Mouse (Mus musculus) embryonic fibroblast, embryonic 13.5 days (primary cell): ENCODE data around the gene Aarsd1. TPM values are rescaled to one million over a fixed set of nuclear protein-coding genes. Genes with fewer than 3 reads are reported as not detected.

Source experiments
- H3K27ac ChIP-seq: 2 replicates; pipeline ENCODE4 v1.5.1; 2012; ENCODE audit warnings: low read length, control low read depth, inconsistent platforms; ENCODE audit not compliant: insufficient read depth
- H3K4me1 ChIP-seq: 2 replicates; pipeline ENCODE4 v1.6.1; 2011; ENCODE audit warnings: low read length; ENCODE audit not compliant: control insufficient read depth, insufficient read depth
- H3K4me3 ChIP-seq: 2 replicates; pipeline ENCODE4 v1.5.1; 2011; ENCODE audit warnings: mild to moderate bottlenecking, control low read depth, low read length; ENCODE audit not compliant: insufficient read depth
- CTCF ChIP-seq: IDR thresholded peaks from 2 replicates; pipeline ENCODE4 v1.5.1; 2011; ENCODE audit warnings: mild to moderate bottlenecking, control low read depth, low read length, moderate library complexity, borderline replicate concordance; ENCODE audit not compliant: insufficient read depth
- POLR2A ChIP-seq: IDR thresholded peaks from 2 replicates; pipeline ENCODE4 v1.6.1; 2011; ENCODE audit warnings: low read depth, mild to moderate bottlenecking, control low read depth, low read length, moderate library complexity
- polyA plus RNA-seq: library from polyadenylated mRNA; stranded (reverse); fragments of >200 nt; gene quantifications from 2 replicates; pipeline ENCODE4 v1.2.4, GENCODE M21; 2011; ENCODE audit warnings: low read depth; ENCODE audit not compliant: missing spikeins, insufficient read length

Aarsd1 gene
- polyA plus RNA-seq, 1 experiment: 11.3 TPM

DNA sequence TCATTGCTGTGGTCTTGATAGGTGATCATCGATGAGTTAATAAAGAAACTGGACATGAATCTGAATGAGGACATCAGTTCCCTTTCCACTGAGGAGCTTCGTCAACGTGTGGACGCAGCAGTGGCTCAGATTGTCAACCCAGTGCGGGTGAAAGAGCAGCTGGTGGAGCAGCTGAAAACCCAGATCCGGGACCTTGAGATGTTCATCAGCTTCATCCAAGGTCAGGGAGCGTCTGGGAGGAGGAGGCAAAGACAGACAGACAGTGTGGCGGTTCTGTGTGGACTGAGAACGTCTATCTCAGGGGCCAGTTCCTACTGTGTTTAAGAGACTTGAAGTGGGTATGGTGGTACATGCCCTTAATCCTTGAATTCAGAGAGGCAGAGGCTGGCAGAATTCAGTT is 13.9 kb upstream of the Aarsd1 start:
- Histone ChIP-seq H3K4me3 (no peak overlapping the region), H3K27ac (no peak overlapping the region), H3K4me1 (no peaks in the 10 kb centered on the region)
- no peak for TF ChIP-seq CTCF
- TF ChIP-seq POLR2A: no peak

DNA sequence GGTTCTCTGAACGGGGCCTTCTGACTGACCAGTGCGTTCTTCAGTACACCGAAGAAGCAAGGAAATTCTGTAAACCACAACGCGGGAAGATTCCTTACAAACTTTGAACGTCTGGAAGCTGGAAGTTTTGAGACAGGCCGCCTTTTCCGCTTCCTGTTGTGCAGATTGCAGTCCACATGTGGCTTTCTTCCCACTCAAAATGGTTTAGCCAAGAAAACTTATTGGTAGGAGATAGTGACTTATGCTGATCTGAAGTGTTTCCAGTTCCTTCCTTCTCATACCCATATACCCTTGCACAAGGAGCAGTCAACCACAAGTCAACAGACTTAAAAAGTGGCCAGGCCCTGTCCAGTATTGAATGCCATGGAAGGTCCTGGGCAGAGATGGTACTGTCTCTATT is 8.8 kb upstream of the Aarsd1 start:
- TF ChIP-seq POLR2A (no peak), CTCF (no peak)
- Histone ChIP-seq H3K4me1 (peaks cover 2% of the 10 kb centered on the region; the same call in 1 of the 2 replicates), H3K27ac (no peak overlapping the region), H3K4me3 (peak overlapping the region; percentile 81)

DNA sequence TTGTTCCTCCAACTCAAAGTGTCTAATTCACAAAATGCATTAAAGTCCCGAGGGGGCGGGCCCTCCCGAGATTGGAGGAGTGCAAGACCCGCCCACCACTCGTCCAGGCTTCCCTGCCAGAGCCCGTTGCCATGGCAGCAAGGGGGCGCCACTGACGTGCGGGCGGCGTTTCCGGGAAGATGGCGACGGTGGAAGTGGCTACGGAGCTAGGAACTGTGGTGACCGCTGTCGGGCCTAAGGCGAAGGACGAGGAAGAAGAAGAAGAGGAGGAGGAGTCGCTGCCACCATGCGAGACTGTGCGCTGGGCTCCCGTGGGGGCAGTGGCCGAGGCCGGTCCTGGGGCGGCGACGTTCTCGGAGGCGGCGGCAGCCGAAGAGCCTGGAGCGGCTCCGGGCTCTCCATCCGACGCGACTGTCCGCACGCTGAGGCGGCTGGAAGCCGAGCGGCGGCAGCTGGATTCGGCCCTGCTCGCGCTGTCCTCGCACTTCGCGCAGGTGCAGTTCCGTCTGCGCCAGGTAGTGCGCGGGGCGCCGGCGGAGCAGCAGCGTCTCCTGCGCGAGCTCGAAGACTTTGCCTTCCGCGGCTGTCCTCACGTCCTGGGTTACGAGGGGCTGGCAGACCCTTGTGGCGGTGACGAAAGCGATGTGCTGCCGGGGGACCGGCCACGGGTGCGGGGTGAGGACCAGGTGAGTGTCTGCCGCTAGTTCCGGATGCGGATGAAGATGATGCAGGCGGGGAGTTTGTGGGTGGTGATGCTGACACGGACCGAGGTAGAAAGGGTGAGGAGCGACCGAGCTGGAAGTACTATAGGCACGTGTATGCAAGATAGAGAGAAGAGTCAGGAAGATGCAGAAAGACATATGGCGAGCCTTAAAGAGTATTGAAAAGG is 7.8 kb upstream of the Aarsd1 start, which contains the start of the genes Rundc1 and Ptges3l:
Gene Rundc1 (plus strand): TSS at position 161 of the 889 bp plus-strand sequence.
Gene Ptges3l (minus strand): TSS at position 409 of the 889 bp plus-strand sequence.
- TF ChIP-seq POLR2A: peak; percentile 78
- TF ChIP-seq CTCF: peak; percentile 11; the same call in 1 of the 2 replicates
- H3K4me3 ChIP-seq: peak within 1 kb of the TSS; percentile 81
- peaks cover 2% of the 10 kb centered on the region; the same call in 1 of the 2 replicates for H3K4me1 ChIP-seq
- peak within 1 kb of the TSS; percentile 90 for H3K27ac ChIP-seq

DNA sequence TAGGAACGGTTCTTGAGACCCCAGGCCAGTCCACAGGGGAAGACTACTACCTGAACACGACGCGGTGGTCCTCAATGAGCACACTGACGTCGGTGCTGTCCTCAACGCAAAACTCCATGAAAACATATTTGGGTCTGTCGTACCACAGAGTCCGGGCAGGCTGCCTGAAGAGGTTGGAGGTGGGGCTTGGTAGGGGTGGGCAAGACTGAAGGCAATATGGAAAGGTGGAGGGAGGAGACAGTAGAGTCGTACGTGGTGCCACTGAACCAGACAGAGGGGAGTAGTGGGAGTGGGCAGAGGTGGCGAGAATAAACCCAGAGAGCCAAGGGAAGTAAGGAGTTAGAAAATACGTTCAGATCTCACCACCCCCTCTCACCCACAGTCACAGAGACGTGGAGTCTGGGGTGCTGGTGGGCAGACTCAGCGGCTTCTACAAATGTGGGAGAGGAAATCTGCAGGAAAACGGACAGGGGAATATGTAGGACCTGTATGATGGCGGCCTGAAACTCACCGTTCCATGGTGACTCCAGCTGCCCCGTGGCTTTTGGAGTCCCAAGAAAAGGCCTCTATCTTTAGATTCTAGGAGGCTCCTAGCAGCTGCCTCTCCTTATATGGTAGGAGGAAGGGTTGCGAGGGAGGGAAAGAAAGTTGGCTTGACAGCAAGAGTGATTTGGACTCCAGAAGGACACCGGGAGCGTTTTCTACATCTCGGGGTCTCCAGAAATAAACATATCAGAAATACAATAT is 6.9 kb upstream of the Aarsd1 start, which contains the start of gene Gm27029:
Gene Gm27029 (minus strand): TSS at position 692 of the 747 bp plus-strand sequence.
- TF ChIP-seq CTCF: no peak
- peak; percentile 64; the same call in 1 of the 2 replicates for TF ChIP-seq POLR2A
- H3K4me3 ChIP-seq: peak within 1 kb of the TSS; percentile 81
- peaks cover 2% of the 10 kb centered on the region; the same call in 1 of the 2 replicates for H3K4me1 ChIP-seq
- H3K27ac ChIP-seq: peak within 1 kb of the TSS; percentile 90

DNA sequence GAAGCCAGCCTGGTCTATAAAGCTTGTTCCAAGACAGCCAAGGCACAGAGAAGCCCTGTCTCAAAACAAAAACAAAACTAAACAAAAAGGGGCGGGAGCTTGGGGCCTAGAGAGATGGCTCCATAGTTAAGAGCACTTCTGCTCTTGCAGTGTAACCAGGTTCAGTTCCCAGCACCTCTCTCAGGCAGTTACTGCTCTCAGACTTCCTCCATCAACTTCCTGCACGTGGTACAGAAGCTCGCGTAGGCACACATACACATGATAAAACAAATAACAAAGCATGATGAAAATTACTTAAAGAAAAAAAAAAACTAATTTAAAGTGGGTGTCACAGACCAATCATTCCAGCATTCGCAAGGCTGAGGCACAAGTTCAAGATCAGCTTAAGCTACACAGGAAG is 2.7 kb upstream of the Aarsd1 start:
- Histone ChIP-seq H3K4me1 (no peaks in the 10 kb centered on the region; the same call in 1 of the 2 replicates), H3K4me3 (no peak overlapping the region), H3K27ac (no peak overlapping the region)
- no peak for TF ChIP-seq POLR2A
- no peak for TF ChIP-seq CTCF

DNA sequence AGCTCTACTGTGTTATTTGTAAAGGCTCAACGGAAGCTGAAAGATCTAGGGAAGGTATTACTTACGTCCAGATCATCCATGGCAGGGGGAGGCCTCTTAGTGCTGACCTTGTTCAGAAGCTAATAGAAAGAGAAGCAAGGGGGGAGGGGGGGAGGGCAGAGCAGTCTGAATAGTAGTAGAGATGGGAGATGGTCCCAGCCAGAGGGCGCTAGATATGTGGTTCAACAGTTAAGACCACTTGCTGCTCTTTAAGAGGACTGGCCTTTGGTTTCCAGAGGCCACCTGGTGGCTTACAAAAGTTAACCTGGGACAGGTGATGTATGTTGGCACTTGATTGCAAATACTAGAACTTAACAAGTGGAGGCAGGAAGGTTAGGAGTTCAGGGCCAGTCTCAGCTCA is 2.2 kb upstream of the Aarsd1 start:
- TF ChIP-seq CTCF: no peak
- no peak for TF ChIP-seq POLR2A
- H3K4me3 ChIP-seq: no peak overlapping the region

DNA sequence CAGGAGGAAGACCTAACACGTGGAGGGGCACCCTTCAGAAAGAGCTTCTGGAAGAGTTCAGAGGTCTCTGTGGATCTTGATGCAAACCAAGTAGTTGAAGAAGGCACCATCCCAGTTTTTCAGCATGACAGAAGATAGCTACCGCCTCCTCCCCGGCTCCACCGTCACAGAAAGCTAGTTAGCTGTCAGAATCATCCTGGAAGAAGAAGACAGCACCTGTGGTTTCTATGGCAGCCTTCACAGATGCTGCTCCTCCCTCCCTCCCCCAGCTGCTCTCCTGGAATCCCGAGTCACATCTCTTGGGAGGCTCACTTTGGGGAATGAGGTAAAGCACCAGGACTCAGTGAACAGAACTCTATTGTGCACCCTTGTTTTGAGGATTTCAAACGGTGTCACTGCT is 1.6 kb upstream of the Aarsd1 start:
- Histone ChIP-seq H3K27ac (no peak overlapping the region), H3K4me3 (no peak overlapping the region), H3K4me1 (no peaks in the 10 kb centered on the region; the same call in 1 of the 2 replicates)
- TF ChIP-seq POLR2A (no peak), CTCF (no peak)

More for the DNA sequence above, 2.2 kb upstream of the Aarsd1 start:
- Histone ChIP-seq H3K4me1 (no peaks in the 10 kb centered on the region; the same call in 1 of the 2 replicates), H3K27ac (no peak overlapping the region)

DNA sequence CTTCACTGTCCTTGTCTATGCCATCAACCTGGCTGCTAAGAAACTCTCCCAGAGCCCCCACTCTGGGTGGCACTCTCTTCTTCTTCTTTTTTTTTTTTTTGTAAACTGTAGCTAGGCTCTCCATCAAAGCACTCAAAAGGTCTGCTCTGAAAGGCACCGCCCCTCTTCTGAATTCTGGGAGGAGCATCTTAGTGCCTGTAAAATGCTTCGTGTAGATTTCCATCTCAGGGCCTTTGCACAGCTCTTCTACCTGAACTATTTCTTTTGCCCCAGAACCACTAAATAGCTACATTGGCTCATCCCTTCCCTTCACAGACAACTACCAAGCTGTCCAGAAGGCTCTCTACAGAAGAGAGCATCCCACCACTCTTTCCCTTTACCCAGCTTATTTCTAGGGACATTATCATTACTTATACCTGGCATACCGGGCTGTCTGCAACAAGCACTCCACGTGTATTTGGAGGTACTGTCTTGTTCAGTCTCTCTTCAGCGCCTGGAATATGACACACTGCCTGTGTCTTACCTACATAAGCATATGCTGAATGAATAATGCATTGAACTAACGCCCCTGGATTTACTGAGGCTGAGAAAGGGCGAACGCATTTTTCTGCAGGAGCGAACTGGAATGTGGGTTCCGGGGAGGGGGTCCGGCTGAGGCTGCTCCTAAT is 848 bp downstream of the Aarsd1 start:
- TF ChIP-seq CTCF (no peak), POLR2A (no peak)
- Histone ChIP-seq H3K4me3 (peak overlapping the region; percentile 96), H3K27ac (peak overlapping the region; percentile 14; the same call in 1 of the 2 replicates), H3K4me1 (no peaks in the 10 kb centered on the region)

DNA sequence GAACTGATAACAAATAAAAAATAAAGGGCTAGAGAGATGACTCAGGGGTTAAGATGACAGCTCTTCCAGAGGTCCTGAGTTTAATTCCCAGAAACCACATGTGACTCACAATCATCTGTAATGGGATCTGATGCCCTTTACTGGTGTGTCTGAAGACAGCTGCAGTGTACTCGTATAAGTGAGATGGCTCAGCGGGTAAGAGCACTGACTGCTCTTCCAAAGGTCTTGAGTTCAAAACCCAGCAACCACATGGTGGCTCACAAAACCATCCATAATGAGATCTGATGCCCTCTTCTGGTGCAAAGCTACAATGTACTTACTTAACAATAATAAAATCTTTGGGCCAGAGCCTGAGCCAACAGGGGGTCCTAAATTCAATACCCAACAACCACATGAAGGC is 2.1 kb downstream of the Aarsd1 start:
- no peak overlapping the region for H3K4me3 ChIP-seq
- no peaks in the 10 kb centered on the region for H3K4me1 ChIP-seq
- H3K27ac ChIP-seq: no peak overlapping the region
- TF ChIP-seq POLR2A (no peak), CTCF (no peak)
